Mouse (Mus musculus) embryonic facial prominence, embryonic 14.5 days (tissue): ENCODE measurements around the gene Bnc2. TPM values are rescaled to one million over a fixed set of nuclear protein-coding genes. Genes with fewer than 3 reads are reported as not detected.

Source experiments
- ATAC-seq: fragments of 200-750 bp; cut with Nextera tagmentation; 2 replicates; pipeline ENCODE4 v1.8.0; 2017; ENCODE audit warnings: low read depth, moderate number of reproducible peaks, moderate TSS enrichment
- DNase-seq: peaks from one replicate; pipeline ENCODE4 v3.0.0-alpha.2; 2015; ENCODE audit warnings: low spot score
- H3K27ac ChIP-seq: fragments of 300-500 bp; sonication (generic); replicated peaks from 2 replicates; pipeline ENCODE4 v1.5.1; 2014; ENCODE audit warnings: low read depth, mild to moderate bottlenecking, low read length, moderate library complexity
- H3K27me3 ChIP-seq: fragments of 300-500 bp; sonication (generic); replicated peaks from 2 replicates; pipeline ENCODE4 v1.6.1; 2014; ENCODE audit warnings: low read length; ENCODE audit not compliant: control insufficient read depth, insufficient read depth
- H3K36me3 ChIP-seq: fragments of 300-500 bp; sonication (generic); 2 replicates; pipeline ENCODE4 v1.6.1; 2014; ENCODE audit warnings: low read length, mixed read lengths; ENCODE audit not compliant: control insufficient read depth, insufficient read depth
- H3K4me1 ChIP-seq: fragments of 300-500 bp; sonication (generic); 2 replicates; pipeline ENCODE4 v1.6.1; 2014; ENCODE audit warnings: antibody characterized with exemption, low read length; ENCODE audit not compliant: control insufficient read depth, insufficient read depth
- H3K4me2 ChIP-seq: fragments of 300-500 bp; sonication (generic); 2 replicates; pipeline ENCODE4 v1.6.1; 2014; ENCODE audit warnings: low read depth, mild to moderate bottlenecking, low read length, moderate library complexity, mixed read lengths
- H3K4me3 ChIP-seq: fragments of 300-500 bp; sonication (generic); 2 replicates; pipeline ENCODE4 v1.5.1; 2014; ENCODE audit warnings: low read depth, mild to moderate bottlenecking, low read length
- H3K9ac ChIP-seq: fragments of 300-500 bp; sonication (generic); 2 replicates; pipeline ENCODE4 v1.6.1; 2014; ENCODE audit warnings: low read depth, mild to moderate bottlenecking, low read length, moderate library complexity, mixed read lengths
- H3K9me3 ChIP-seq: fragments of 300-500 bp; sonication (generic); 2 replicates; pipeline ENCODE4 v1.6.1; 2016; ENCODE audit warnings: low read length; ENCODE audit not compliant: control insufficient read depth
- WGBS: fragments of 180-500 bp; shearing (Covaris S2); extraction: QIAGEN DNeasy Blood & Tissue Kit; methylation state at CpG from one replicate; pipeline ENCODE4 v1.1.7; 2014; 5-methylcytosine and 5-hydroxymethylcytosine counted together
- polyA plus RNA-seq: library from polyadenylated mRNA; unstranded; fragments of >200 nt; fragmentation: Nextera tagmentation; extraction: Ambion mirVana; gene quantifications from 2 replicates; pipeline ENCODE4 v1.2.1, GENCODE M21; 2014

Gene Bnc2
- polyA plus RNA-seq, 1 experiment from 2014 or later, result 23.9 TPM

DNA sequence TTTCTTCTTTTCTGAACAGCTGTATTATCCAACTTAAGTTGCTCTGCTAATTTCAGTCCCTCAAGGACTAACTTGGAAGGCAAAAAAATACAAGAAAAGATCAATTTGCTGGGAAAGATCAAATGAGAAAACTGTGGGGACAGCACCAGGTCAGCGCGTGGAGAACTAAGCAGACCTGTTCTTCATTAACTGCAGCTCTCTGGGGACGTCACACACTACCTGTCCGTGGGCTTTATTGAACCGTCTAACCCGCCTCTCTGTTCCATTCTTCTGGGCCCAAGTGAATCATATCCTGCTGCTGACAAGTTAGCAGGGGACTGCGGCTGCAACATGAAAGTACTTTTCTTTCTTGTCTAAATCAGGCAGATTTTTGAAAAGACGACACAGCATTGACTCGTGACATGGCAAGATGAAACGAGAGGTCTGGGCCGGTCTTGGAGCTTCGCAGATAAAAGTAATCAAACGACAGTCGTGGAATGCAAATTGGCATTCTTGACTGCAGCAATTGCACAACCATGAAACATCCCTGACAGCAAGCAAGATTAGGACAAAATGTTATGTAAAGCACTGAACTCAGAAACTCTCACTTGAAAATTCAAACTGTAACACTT, 2.8 kb downstream of the Bnc2 start:
- Histone ChIP-seq H3K27ac (peak overlapping the region; percentile 97), H3K27me3 (peaks cover 10% of the 10 kb centered on the region)

GRCm38 (mm10) chr4:84670996-84671395, 4.1 kb downstream of the Bnc2 start:
- Histone ChIP-seq H3K4me3 (peak overlapping the region; percentile 15; the same call in 1 of the 2 replicates), H3K4me1 (peaks cover 29% of the 10 kb centered on the region), H3K9me3 (no peaks in the 10 kb centered on the region), H3K27ac (no peak overlapping the region), H3K9ac (peak overlapping the region; percentile 9; the same call in 1 of the 2 replicates), H3K27me3 (peaks cover 10% of the 10 kb centered on the region), H3K4me2 (peak overlapping the region; percentile 89), H3K36me3 (no peaks in the 10 kb centered on the region)
- no peak for DNase-seq
- ATAC-seq, result no peak
- WGBS, result 6% methylated on average over 1 of the region's 1 CpGs

More for the DNA sequence above, 2.8 kb downstream of the Bnc2 start:
- ATAC-seq (no peak), DNase-seq (no peak)
- 9% methylated on average over 14 of the region's 14 CpGs for WGBS
- no peaks in the 10 kb centered on the region for H3K9me3 ChIP-seq
- H3K9ac ChIP-seq, result peak overlapping the region; percentile 92
- H3K4me3 ChIP-seq, result peak overlapping the region; percentile 83
- H3K4me2 ChIP-seq, result peak overlapping the region; percentile 89
- peaks cover 39% of the 10 kb centered on the region for H3K4me1 ChIP-seq
- no peaks in the 10 kb centered on the region for H3K36me3 ChIP-seq

DNA sequence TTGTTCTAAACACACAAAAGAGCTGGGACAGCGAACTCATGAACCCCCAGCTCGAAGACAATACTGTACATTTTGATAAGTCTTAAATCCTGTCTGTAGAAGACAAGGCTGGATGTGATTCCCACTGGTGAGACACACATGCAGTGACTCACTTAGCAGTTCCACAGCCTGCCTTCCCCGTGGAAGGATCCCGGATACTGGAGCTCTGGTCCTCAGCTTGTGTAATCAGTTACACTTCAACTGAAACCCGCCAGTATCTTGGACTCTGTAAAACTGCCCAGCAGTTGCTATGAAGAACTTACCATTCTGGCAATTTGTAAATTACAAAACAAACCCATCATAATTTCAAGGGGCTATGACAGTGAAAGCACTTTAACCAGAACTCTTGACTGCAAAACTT, 5.4 kb downstream of the Bnc2 start:
- H3K4me2 ChIP-seq, result peak overlapping the region; percentile 35
- H3K36me3 ChIP-seq, result no peaks in the 10 kb centered on the region
- 38% methylated on average over 5 of the region's 5 CpGs for WGBS
- peaks cover 29% of the 10 kb centered on the region for H3K4me1 ChIP-seq
- H3K4me3 ChIP-seq, result peak overlapping the region; percentile 6; the same call in 1 of the 2 replicates
- H3K9me3 ChIP-seq, result no peaks in the 10 kb centered on the region
- H3K9ac ChIP-seq, result 0 out of 2 replicates have a peak overlapping the region, but pooled peaks have one; percentile 27
- no peak for DNase-seq
- ATAC-seq, result no peak
- H3K27ac ChIP-seq, result peak overlapping the region; percentile 39
- peaks cover 10% of the 10 kb centered on the region; the same call in 1 of the 2 replicates for H3K27me3 ChIP-seq

GRCm38 (mm10) chr4:84668949-84669605, 6.0 kb downstream of the Bnc2 start:
- no peak for ATAC-seq
- Histone ChIP-seq H3K9me3 (no peaks in the 10 kb centered on the region), H3K4me3 (peak overlapping the region; percentile 6; the same call in 1 of the 2 replicates), H3K36me3 (no peaks in the 10 kb centered on the region), H3K4me1 (peaks cover 29% of the 10 kb centered on the region), H3K27ac (no peak overlapping the region), H3K27me3 (peaks cover 7% of the 10 kb centered on the region; the same call in 1 of the 2 replicates), H3K4me2 (peak overlapping the region; percentile 35; the same call in 1 of the 2 replicates), H3K9ac (0 out of 2 replicates have a peak overlapping the region, but pooled peaks have one; percentile 27)
- DNase-seq, result peak; percentile 52
- WGBS, result 44% methylated on average over 12 of the region's 12 CpGs

GRCm38 (mm10) chr4:84668226-84668625, 6.8 kb downstream of the Bnc2 start:
- Histone ChIP-seq H3K9me3 (no peaks in the 10 kb centered on the region), H3K4me2 (no peak overlapping the region), H3K27me3 (no peaks in the 10 kb centered on the region), H3K4me1 (peaks cover 29% of the 10 kb centered on the region), H3K4me3 (no peak overlapping the region), H3K36me3 (no peaks in the 10 kb centered on the region), H3K27ac (no peak overlapping the region), H3K9ac (no peak overlapping the region)
- ATAC-seq (no peak), DNase-seq (no peak)
- 82% methylated on average over 5 of the region's 5 CpGs for WGBS

GRCm38 (mm10) chr4:84662228-84663065, 12.6 kb downstream of the Bnc2 start:
- H3K4me1 ChIP-seq, result no peaks in the 10 kb centered on the region
- no peak overlapping the region for H3K9ac ChIP-seq
- H3K4me2 ChIP-seq, result no peak overlapping the region
- no peaks in the 10 kb centered on the region for H3K9me3 ChIP-seq
- no peaks in the 10 kb centered on the region for H3K36me3 ChIP-seq
- DNase-seq (no peak), ATAC-seq (no peak)
- H3K27me3 ChIP-seq, result no peaks in the 10 kb centered on the region
- no peak overlapping the region for H3K27ac ChIP-seq
- no peak overlapping the region for H3K4me3 ChIP-seq
- WGBS, result 90% methylated on average over 5 of the region's 5 CpGs

DNA sequence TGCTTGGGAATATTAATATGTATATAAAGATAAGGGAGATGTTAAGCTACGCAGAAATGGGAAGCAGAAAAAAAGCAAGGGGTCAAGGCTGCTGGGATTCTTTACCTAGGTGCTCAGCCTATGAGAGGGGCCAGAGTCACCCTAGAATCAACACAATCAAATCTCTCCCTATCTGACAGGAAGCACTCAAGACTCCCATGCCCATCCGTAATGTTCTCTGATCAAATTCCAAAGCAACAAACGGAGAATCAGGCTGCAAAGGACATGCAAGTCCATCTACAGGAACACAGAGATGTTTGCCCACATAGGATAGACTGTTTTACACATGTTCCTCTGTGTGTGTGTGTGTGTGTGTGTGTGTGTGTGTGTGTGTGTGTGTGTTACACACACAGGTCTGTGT, 13.7 kb downstream of the Bnc2 start:
- H3K9ac ChIP-seq, result no peak overlapping the region
- no peak overlapping the region for H3K4me3 ChIP-seq
- no peak overlapping the region for H3K4me2 ChIP-seq
- DNase-seq (no peak), ATAC-seq (no peak)
- H3K9me3 ChIP-seq, result no peaks in the 10 kb centered on the region
- no peaks in the 10 kb centered on the region for H3K4me1 ChIP-seq
- no peaks in the 10 kb centered on the region for H3K27me3 ChIP-seq
- no peak overlapping the region for H3K27ac ChIP-seq
- H3K36me3 ChIP-seq, result no peaks in the 10 kb centered on the region
- 85% methylated on average over 3 of the region's 3 CpGs for WGBS

DNA sequence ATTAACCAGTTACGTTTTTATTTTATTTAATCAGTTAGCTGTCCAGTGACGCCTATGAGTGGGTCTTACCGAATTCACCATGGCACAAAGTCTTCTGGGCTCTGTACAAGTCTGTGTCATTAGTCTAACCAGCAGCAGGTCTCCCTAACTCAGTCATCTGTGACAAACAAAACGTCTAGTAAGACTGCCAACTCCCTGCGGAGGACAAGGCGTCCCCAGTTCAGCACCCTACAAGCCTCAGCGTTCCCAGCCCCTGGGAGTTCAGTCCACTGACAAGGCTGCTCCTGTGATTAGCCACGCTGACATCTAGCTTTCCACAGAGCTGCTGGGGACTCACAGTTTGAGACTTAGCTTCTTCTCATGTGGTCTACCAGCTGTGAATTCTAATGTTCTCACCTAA, 23.3 kb downstream of the Bnc2 start:
- 36% methylated on average over 8 of the region's 8 CpGs for WGBS
- H3K4me1 ChIP-seq, result peaks cover 23% of the 10 kb centered on the region
- no peak overlapping the region for H3K9ac ChIP-seq
- ATAC-seq, result no peak
- H3K27me3 ChIP-seq, result no peaks in the 10 kb centered on the region
- no peaks in the 10 kb centered on the region for H3K9me3 ChIP-seq
- H3K27ac ChIP-seq, result no peak overlapping the region
- H3K36me3 ChIP-seq, result no peaks in the 10 kb centered on the region
- no peak overlapping the region for H3K4me3 ChIP-seq
- H3K4me2 ChIP-seq, result no peak overlapping the region
- DNase-seq, result no peak
